Mouse (Mus musculus): ENCODE data around the gene Mob3b. TPM values are rescaled to one million over a fixed set of nuclear protein-coding genes. Genes with fewer than 3 reads are reported as not detected.

The Mob3b gene
- polyA plus RNA-seq, 1 experiment from 2014 or later, result 14.7 TPM

DNA sequence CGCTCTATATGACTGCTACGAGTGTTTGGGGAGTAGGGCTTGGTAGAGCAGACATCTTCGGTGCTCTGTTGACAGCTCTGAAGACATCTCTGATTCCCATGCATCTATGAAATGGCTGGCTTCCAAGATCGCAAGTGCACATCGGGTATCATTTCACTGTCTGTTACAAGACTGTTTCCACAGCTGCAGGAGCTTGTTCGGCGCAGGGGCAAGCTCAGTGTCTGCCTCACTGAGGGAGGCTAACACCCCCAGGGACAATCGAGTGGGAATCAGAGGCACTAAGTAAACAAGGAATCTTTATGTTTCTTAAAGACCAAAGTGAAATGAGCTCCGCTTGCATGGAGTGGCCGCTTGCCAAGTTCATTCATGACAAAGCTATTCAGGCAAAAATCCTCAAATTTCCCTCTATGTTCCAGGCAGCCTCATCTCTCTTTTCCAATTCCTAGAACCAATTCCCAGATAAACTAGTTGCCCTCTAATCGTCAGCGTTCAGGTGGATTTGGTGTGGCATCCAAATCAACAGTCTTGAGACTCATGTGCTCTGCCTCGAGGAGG, 12.4 kb upstream of the Mob3b start:
- 60% methylated on average over 13 of the region's 13 CpGs for WGBS
- ATAC-seq (replicated peaks; ENCODE audit: low FRiP score), result no peak
- Histone ChIP-seq H3K4me1 (0 out of 2 replicates have a peak, but pooled peaks cover 2% of the 10 kb centered on the region), H3K27me3 (no peaks in the 10 kb centered on the region), H3K4me2 (no peak overlapping the region), H3K9me3 (replicated peaks) (no peaks in the 10 kb centered on the region), H3K36me3 (no peaks in the 10 kb centered on the region), H3K4me3 (replicated peaks) (no peak overlapping the region), H3K9ac (no peak overlapping the region), H3K27ac (no peak overlapping the region)

DNA sequence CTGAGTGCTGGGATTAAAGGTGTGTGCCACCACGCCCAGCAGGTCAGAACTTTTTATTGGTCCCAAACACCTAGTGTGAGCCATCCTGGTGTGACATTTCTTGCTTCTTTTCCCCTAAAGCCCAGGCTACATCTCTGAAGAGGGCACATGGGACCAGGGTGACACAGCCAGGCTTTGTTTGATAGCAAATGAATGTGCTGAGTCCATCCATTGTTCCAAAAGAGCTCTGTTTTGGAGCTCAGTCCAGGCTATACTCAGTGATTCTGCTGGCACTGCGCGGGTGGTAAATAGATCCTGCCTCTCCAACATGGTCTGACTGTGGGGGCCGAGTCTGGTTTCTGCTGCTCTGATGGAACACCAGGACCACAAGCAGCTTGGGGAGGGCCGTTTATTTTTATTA, 10.6 kb upstream of the Mob3b start:
- no peaks in the 10 kb centered on the region for H3K9me3 ChIP-seq (replicated peaks)
- no peak for ATAC-seq (replicated peaks; ENCODE audit: low FRiP score)
- H3K4me1 ChIP-seq, result 0 out of 2 replicates have a peak, but pooled peaks cover 2% of the 10 kb centered on the region
- no peak overlapping the region for H3K4me2 ChIP-seq
- H3K27me3 ChIP-seq, result no peaks in the 10 kb centered on the region
- no peaks in the 10 kb centered on the region for H3K36me3 ChIP-seq
- no peak overlapping the region for H3K27ac ChIP-seq
- 67% methylated on average over 5 of the region's 5 CpGs for WGBS
- H3K9ac ChIP-seq, result no peak overlapping the region
- H3K4me3 ChIP-seq (replicated peaks), result no peak overlapping the region

DNA sequence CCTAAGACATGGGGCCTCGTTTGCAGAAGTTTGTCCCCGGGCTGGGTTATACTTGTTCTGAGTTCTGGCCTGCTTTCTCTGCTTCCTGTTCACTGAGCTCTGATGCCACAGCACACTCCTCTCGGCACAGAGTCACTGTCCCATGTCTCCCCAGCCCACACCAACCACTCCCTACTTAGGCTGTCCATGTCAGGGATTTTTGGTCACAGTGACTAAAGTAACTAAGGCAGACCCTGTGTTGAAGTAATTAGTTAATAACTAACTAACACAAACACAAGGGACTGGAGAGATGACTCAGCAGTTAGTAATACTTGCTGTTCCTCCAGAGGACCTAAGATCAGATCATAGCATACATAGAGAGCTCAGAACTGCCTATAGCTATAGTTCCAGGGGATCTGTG, 8.7 kb upstream of the Mob3b start:
- ATAC-seq (replicated peaks; ENCODE audit: low FRiP score), result peak; percentile 88
- no peaks in the 10 kb centered on the region for H3K36me3 ChIP-seq
- WGBS, result 71% methylated on average over 3 of the region's 3 CpGs
- H3K4me2 ChIP-seq, result no peak overlapping the region
- no peak overlapping the region for H3K4me3 ChIP-seq (replicated peaks)
- no peaks in the 10 kb centered on the region for H3K27me3 ChIP-seq
- no peak overlapping the region for H3K9ac ChIP-seq
- H3K4me1 ChIP-seq, result 0 out of 2 replicates have a peak, but pooled peaks cover 2% of the 10 kb centered on the region
- H3K27ac ChIP-seq, result peak overlapping the region; percentile 41; the same call in 1 of the 2 replicates
- H3K9me3 ChIP-seq (replicated peaks), result no peaks in the 10 kb centered on the region

DNA sequence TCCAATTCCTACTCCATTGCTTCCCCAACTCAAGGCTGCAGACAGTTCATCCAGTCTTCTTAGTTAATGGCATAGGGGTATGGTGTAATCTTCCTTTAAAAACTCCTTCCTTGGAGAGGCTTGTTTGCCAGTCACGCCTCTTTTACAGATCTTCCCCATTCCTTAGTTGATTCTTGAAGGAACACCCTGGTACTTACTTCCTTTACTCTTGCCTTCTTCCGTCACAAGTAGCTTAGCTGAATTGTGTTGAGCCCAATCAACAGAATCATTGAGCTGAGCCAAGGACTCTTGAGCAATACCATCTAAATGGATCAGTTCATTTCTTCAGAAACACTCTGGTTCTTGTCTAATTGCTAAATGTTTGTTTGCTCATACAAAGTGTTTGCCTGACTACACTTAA, 8.0 kb upstream of the Mob3b start:
- WGBS, result 90% methylated on average over 2 of the region's 2 CpGs
- no peak overlapping the region for H3K4me2 ChIP-seq
- no peak overlapping the region for H3K9ac ChIP-seq
- no peak overlapping the region for H3K4me3 ChIP-seq (replicated peaks)
- no peak for ATAC-seq (replicated peaks; ENCODE audit: low FRiP score)
- no peak overlapping the region for H3K27ac ChIP-seq
- no peaks in the 10 kb centered on the region for H3K9me3 ChIP-seq (replicated peaks)
- H3K27me3 ChIP-seq, result no peaks in the 10 kb centered on the region
- H3K36me3 ChIP-seq, result no peaks in the 10 kb centered on the region
- 0 out of 2 replicates have a peak, but pooled peaks cover 2% of the 10 kb centered on the region for H3K4me1 ChIP-seq

DNA sequence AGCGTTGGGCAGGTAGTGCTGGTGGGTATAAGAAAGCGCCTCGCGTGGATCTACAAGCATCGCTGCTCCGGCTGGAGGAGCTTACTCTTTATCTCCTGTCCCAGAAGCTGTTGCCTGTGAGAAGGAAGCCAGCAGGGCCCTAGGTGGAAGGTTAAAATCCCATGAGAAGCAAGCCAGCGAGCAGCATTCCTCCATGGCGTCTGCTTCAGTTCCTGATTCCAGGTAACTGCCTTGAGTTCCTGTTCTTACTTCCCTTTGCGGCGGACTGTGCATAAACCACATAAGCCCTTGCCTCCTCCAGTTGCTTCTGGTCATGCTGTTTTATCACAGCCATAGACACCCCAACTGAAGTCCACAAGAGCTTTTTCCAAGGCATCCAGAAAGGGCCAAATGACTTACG, 531 bp upstream of the Mob3b start:
- no peak for ATAC-seq (replicated peaks; ENCODE audit: low FRiP score)
- WGBS, result 62% methylated on average over 11 of the region's 11 CpGs
- peak overlapping the region; percentile 94; the same call in 1 of the 2 replicates for H3K4me2 ChIP-seq
- no peaks in the 10 kb centered on the region for H3K9me3 ChIP-seq (replicated peaks)
- no peaks in the 10 kb centered on the region for H3K36me3 ChIP-seq
- peaks cover 20% of the 10 kb centered on the region for H3K4me1 ChIP-seq
- H3K9ac ChIP-seq, result no peak overlapping the region
- no peak overlapping the region for H3K4me3 ChIP-seq (replicated peaks)
- H3K27ac ChIP-seq, result no peak overlapping the region
- H3K27me3 ChIP-seq, result 0 out of 2 replicates have a peak, but pooled peaks cover 6% of the 10 kb centered on the region

DNA sequence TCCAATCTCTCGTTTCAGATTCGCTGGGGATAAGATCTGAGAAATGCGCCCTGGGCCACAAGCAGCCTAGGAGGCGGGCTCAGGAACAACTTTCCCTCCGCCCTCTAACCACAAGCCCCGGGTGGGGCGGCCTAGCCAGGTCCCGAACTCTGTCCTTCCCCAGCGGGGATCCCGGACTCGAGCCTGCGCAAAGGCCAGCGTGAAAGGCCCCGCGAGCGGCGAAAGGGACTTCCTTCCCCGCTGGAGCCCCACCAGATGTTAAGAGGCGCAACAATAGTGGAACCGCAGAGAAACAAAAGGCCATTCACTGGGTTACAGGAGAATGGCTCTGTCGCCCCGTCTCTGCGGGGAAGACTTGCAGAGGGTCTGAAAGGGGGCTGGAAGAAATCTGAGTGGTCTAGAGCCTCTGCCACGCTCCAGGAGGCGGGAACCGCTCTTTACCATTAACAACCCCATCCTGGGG, 1.1 kb downstream of the Mob3b start:
- ATAC-seq (replicated peaks; ENCODE audit: low FRiP score), result peak; percentile 71

DNA sequence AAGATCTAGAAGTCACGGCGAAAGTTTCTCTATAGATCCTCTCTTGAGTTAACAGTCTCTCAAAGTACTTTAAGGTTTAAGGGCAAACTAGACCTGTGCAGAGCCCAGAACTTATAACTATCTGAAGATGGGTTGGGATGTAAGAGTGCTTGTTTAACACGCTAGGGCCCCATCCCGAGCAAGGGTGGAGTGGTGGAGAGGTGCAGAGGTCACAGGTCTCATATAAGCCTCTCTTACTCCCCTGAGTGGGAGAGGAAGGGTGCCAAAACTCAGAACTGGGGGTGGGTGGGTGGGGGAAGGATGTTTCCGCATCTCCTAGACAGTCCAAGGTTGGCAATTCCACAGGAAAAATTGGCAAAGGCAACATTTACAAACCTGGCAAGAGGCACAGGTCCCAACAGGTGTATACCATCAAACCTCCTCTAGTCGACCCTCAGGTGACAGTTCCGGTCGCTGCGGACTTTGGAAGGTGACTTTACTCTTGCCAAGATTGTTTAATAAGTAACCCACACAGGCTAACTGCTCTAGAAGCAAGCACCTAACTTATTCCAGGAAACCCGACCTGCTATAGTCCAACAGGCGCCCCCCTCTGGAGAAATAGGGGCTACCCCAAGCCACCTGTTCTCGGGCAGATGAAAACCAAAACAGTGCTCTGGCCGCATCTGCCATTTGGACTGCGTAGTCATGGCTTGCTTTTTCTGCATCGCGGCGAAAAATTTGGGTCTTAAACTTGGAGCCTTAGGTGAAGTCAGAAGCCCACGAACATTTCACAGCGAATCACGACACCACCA, 2.0 kb downstream of the Mob3b start:
- H3K4me1 ChIP-seq, result peaks cover 20% of the 10 kb centered on the region
- H3K9me3 ChIP-seq (replicated peaks), result no peaks in the 10 kb centered on the region
- ATAC-seq (replicated peaks; ENCODE audit: low FRiP score), result peak; percentile 67
- peak overlapping the region; percentile 94 for H3K4me2 ChIP-seq
- H3K9ac ChIP-seq, result peak overlapping the region; percentile 76
- 18% methylated on average over 20 of the region's 20 CpGs for WGBS
- H3K36me3 ChIP-seq, result no peaks in the 10 kb centered on the region
- H3K27ac ChIP-seq, result peak overlapping the region; percentile 88
- peak overlapping the region; percentile 68 for H3K4me3 ChIP-seq (replicated peaks)
- H3K27me3 ChIP-seq, result 0 out of 2 replicates have a peak, but pooled peaks cover 6% of the 10 kb centered on the region

More for the DNA sequence above, 1.1 kb downstream of the Mob3b start:
- under 1% methylated on average over 26 of the region's 26 CpGs for WGBS
- H3K9ac ChIP-seq, result peak overlapping the region; percentile 76
- H3K9me3 ChIP-seq (replicated peaks), result no peaks in the 10 kb centered on the region
- H3K4me3 ChIP-seq (replicated peaks), result peak overlapping the region; percentile 68
- H3K27me3 ChIP-seq, result 0 out of 2 replicates have a peak, but pooled peaks cover 6% of the 10 kb centered on the region
- peak overlapping the region; percentile 88 for H3K27ac ChIP-seq
- peaks cover 20% of the 10 kb centered on the region for H3K4me1 ChIP-seq
- peak overlapping the region; percentile 94 for H3K4me2 ChIP-seq
- H3K36me3 ChIP-seq, result no peaks in the 10 kb centered on the region

DNA sequence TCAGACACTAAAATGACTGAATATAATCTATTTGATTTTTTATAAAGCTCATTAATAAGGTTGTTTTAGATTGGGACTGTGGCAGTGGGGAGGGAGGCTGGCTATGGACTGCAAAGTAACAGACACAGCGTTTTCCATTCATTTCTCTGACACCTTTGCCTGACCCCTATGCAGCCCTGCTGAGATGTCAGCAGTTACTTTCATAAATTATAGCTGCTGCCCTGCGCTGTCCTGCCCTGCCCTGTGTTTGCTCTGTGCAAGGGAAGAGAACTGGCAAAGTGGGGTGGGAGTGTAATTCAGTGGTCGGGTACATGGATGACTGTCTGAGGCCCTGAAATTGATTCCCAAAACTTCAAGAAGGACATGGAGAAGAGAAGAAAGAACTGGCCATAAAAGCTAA, 3.2 kb downstream of the Mob3b start:
- Histone ChIP-seq H3K36me3 (no peaks in the 10 kb centered on the region), H3K4me3 (replicated peaks) (no peak overlapping the region), H3K4me1 (peaks cover 20% of the 10 kb centered on the region), H3K9ac (no peak overlapping the region), H3K27ac (no peak overlapping the region), H3K9me3 (replicated peaks) (no peaks in the 10 kb centered on the region), H3K27me3 (0 out of 2 replicates have a peak, but pooled peaks cover 6% of the 10 kb centered on the region), H3K4me2 (no peak overlapping the region)
- 28% methylated on average over 3 of the region's 3 CpGs for WGBS
- no peak for ATAC-seq (replicated peaks; ENCODE audit: low FRiP score)

DNA sequence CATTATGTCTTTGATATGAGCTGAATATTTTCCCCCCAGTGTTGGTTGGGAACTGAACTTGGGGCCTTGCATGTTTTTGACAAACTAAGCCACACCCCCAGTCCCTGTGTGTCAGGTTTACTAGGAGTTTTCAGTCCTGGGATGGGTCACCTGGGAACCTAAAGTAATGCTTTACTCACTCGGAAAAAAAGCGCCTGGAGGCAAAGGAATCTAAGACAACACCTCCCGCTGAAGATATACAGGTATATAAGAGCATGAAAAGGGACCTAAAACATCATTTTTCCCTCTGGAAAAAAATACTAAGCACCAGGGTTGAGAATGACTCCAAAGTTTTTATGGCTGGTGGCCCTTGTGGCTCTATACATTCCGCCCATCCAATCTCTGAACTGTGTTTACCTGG, 5.5 kb downstream of the Mob3b start, which contains the start of gene Ifnk:
TSS of gene Ifnk (plus strand) at position 301 of the 400 bp plus-strand sequence.
- peaks cover 17% of the 10 kb centered on the region for H3K4me1 ChIP-seq
- no peak within 1 kb of the TSS for H3K27ac ChIP-seq
- H3K36me3 ChIP-seq, result no peaks in the 10 kb centered on the region
- H3K9me3 ChIP-seq (replicated peaks), result no peaks in the 10 kb centered on the region
- H3K4me2 ChIP-seq, result no peak within 1 kb of the TSS
- H3K9ac ChIP-seq, result no peak within 1 kb of the TSS
- H3K27me3 ChIP-seq, result no peaks in the 10 kb centered on the region
- ATAC-seq (replicated peaks; ENCODE audit: low FRiP score), result no peak
- WGBS, result 85% methylated on average over 4 of the region's 4 CpGs
- H3K4me3 ChIP-seq (replicated peaks), result no peak within 1 kb of the TSS

DNA sequence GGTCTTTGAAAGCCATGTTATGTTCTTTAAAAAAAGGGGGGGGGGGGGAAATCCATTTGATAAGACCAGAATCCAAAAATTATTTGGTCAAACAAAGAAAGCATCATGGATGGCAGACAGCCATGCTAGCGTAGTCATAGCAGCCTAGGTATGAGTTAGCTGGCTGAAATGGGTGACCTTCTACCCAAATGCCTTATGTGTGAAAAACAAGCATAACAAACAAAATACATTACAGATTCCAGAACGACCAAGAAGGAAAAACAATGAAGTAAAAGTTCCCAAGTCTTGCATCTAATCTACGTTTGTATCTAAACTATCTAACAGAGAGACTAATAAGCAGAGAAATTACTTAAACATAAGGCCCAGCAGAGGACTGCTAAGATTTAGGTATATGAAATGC, 6.6 kb downstream of the Mob3b start:
- 83% methylated on average over 3 of the region's 3 CpGs for WGBS
- Histone ChIP-seq H3K27me3 (no peaks in the 10 kb centered on the region), H3K4me3 (replicated peaks) (no peak overlapping the region), H3K27ac (no peak overlapping the region), H3K4me2 (no peak overlapping the region), H3K9me3 (replicated peaks) (no peaks in the 10 kb centered on the region), H3K4me1 (peaks cover 10% of the 10 kb centered on the region), H3K9ac (no peak overlapping the region), H3K36me3 (no peaks in the 10 kb centered on the region)
- ATAC-seq (replicated peaks; ENCODE audit: low FRiP score), result no peak

DNA sequence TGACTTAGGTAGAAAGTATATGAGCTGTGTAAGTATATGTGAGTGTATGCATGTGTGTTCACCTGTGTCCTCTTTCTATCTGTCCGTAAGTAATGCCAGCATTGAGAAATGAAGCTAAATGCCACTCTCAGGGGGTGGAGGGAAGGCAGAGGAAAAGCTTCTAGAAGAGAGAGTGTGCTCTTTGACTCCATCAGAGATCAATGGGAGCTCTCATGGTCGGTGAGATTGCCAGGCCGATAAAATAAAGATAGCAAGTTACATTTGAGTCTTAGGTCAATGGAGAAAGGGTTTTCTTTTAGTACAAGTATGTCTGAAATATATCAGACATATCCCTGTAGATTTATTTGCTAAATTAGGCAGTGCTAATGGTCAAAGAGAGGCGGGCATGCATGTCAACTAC, 9.0 kb downstream of the Mob3b start:
- H3K36me3 ChIP-seq, result no peaks in the 10 kb centered on the region
- H3K4me3 ChIP-seq (replicated peaks), result no peak overlapping the region
- H3K27ac ChIP-seq, result no peak overlapping the region
- no peak overlapping the region for H3K4me2 ChIP-seq
- no peak overlapping the region for H3K9ac ChIP-seq
- H3K9me3 ChIP-seq (replicated peaks), result no peaks in the 10 kb centered on the region
- H3K4me1 ChIP-seq, result no peaks in the 10 kb centered on the region
- WGBS, result 90% methylated on average over 4 of the region's 4 CpGs
- H3K27me3 ChIP-seq, result no peaks in the 10 kb centered on the region
- no peak for ATAC-seq (replicated peaks; ENCODE audit: low FRiP score)

DNA sequence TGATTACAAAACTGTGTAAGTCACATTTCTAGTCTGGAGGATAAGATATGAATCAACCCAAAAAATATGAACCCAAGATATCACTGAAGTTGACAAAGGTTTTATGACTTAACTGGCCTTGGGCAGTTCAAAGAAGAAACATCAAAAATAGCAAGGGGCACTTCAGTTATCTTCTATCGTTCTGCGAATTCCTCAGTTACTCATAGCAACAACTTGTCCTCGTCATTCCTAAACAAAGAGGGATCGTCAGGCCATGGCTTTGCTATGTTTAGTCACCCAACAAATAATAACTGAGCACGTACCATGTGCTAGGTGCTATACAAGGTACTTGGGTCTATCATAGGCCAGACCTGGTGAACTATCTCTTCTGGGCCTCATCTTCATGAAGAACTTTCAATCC, 10.7 kb downstream of the Mob3b start:
- Histone ChIP-seq H3K4me3 (replicated peaks) (no peak overlapping the region), H3K36me3 (no peaks in the 10 kb centered on the region), H3K27ac (no peak overlapping the region), H3K9ac (no peak overlapping the region), H3K4me2 (no peak overlapping the region), H3K4me1 (no peaks in the 10 kb centered on the region), H3K27me3 (no peaks in the 10 kb centered on the region), H3K9me3 (replicated peaks) (no peaks in the 10 kb centered on the region)
- WGBS, result 91% methylated on average over 5 of the region's 5 CpGs
- no peak for ATAC-seq (replicated peaks; ENCODE audit: low FRiP score)
